Mouse (Mus musculus): ENCODE measurements around the gene Vmn2r104.

The Vmn2r104 gene

GRCm38 (mm10) chr17:20048236-20048635, at the start of gene Vmn2r104:
Gene Vmn2r104, minus strand, starts transcription at chr17:20048336.
- no peak for DNase-seq

GRCm38 (mm10) chr17:20074090-20074489, 26.0 kb upstream of the Vmn2r104 start:
- DNase-seq: no peak

- no peak for DNase-seq
Observed at GRCm38 (mm10) chr17:20071656-20072396, 23.7 kb upstream of the Vmn2r104 start.
